Mouse (Mus musculus): ENCODE data around the gene Kctd17.

Kctd17 gene

DNA sequence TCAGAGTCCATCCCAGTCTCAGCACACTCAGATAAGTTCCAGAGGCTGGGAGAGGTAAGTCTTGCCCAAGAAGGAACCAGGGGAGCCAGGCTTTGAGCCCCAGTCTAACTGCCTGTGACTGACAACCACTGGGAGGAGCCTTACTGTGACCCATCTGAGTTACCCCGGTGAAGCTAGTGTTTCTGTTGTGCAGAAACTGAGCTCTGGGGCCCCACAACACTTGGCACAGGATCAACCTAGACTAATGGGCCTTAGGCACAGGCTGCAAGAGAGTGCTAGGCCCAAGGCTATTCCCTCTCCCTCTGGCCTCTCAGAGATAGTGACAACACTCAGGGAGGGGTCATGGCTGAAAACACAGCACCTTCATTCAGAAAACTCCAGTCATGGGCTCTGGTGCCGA, 22.8 kb downstream of the Kctd17 start:
- ChIA-PET CTCF (interaction anchor here in 2 of 4 experiments (0.7 kb wide), 2 partner anchors 131 to 227 kb away, joined by 3 to 4 read pairs; no protein-coding TSS in a partner anchor), POLR2A (interaction anchor here in 2 of 4 experiments (0.7 to 1.3 kb wide), 3 partner anchors 63 to 131 kb away, joined by 3 read pairs; no protein-coding TSS in a partner anchor)

DNA sequence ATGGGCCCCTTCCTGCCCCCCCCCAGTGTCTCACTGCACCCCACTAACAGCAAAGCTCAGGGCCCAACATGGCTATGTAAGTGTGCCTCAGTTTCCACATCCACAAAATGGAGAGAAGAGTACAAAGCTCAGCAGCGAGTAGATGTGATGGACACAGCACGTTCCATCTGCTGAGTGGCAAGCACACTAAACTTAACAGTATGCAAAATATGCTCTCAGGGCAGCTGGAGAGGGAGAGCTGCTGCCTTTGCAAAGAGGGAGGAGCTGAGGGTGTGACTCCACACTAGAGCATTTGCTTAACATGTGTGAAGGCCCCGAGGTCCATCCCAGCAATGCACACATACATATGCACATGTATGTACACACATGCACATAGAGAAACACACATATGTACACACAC, 24.6 kb downstream of the Kctd17 start:
- CTCF ChIA-PET = interaction anchor here in 3 of 4 experiments (0.5 to 0.7 kb wide), 5 partner anchors 95 to 264 kb away, joined by 3 to 6 read pairs (median 4); no protein-coding TSS in a partner anchor
- POLR2A ChIA-PET = interaction anchor here in 1 of 4 experiments (1.1 kb wide), 1 partner anchor 47 kb away, joined by 3 read pairs; the partner anchor contains the start of gene Mpst

DNA sequence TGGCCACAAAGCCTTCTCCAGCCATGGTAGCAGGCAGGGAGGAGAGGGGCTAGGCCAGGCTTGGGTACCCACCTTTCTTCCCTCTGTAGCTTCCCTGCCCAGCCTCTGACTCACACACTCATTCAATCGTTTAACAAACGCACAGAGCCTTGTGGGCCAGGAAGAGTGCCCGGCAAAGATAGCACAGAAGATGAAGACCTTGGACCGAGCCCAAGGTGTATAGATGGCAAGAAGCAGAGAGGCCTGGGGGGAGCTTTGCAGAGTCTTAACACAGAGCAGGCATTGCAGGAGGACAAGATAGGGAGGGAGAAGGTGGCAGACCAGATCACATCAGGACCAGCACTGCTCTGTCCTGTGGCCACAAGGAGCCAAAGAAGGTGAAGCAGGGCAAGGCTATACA, 26.8 kb downstream of the Kctd17 start:
- ChIA-PET POLR2A (no interaction called here), CTCF (no interaction called here)

DNA sequence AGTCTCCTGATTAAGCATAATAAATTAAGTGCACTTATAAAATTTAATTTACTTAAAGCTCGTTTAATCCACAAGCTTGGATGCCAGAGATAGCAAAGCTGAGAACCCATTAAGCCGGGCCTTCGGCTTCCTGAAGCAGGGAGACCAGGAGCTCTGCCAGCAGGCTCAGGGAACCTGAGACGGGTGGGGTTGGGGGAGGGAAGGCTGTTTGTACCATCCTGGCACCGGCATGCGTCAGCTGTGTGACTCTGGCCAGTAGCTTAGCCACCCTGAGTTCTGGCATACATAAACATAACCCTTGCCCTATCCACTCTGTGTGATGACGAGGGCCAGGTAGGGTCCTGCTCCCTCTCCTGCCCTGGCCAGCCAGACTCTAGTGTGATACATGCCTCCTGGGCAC, 27.7 kb downstream of the Kctd17 start:
- CTCF ChIA-PET = interaction anchor here in 2 of 4 experiments (0.7 to 1.7 kb wide), 2 partner anchors 8 to 87 kb away, joined by 3 to 15 read pairs; no protein-coding TSS in a partner anchor
- POLR2A ChIA-PET = interaction anchor here in 1 of 4 experiments (0.6 to 1.2 kb wide), 2 partner anchors 8 to 589 kb away, joined by 4 read pairs; no protein-coding TSS in a partner anchor

DNA sequence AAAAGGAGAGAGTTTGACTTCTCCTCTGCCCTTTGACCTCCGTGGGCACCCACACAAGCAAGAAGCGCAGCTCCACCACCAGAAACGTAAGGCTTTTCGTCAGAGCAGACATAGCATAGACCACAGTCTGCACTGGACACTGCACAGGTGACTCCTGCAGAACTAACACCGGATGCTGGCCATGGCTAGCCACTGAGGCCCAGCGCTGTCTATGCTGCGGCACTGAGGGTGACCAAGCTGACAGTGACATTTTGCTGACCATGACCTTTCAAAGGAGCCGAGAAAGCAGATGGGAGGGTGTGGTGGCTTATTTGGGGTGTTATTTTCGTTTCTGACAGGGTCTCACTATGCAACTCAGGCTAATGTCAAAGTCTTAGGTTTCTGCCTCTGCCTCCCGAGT, 28.8 kb downstream of the Kctd17 start:
- POLR2A ChIA-PET = interaction anchor here in 1 of 4 experiments (0.6 to 1.2 kb wide), 2 partner anchors 9 to 297 kb away, joined by 3 to 4 read pairs; no protein-coding TSS in a partner anchor
- CTCF ChIA-PET = interaction anchor here in 2 of 4 experiments (0.7 to 1.7 kb wide), 2 partner anchors 9 kb away, joined by 3 to 15 read pairs; no protein-coding TSS in a partner anchor

- CTCF ChIA-PET = interaction anchor here in 2 of 4 experiments (0.6 to 0.9 kb wide), 3 partner anchors 14 to 501 kb away, joined by 3 to 4 read pairs (median 3); no protein-coding TSS in a partner anchor
- POLR2A ChIA-PET = no interaction called here
These were observed 34.6 kb downstream of the Kctd17 start for GRCm38 (mm10) chr15:78462981-78463380.

- CTCF ChIA-PET = interaction anchor here (0.6 to 1.2 kb wide), 6 partner anchors 18 to 277 kb away, joined by 3 to 7 read pairs (median 3); no protein-coding TSS in a partner anchor
- POLR2A ChIA-PET = interaction anchor here in 1 of 4 experiments (0.6 kb wide), 1 partner anchor 46 kb away, joined by 4 read pairs; no protein-coding TSS in a partner anchor
These were observed 38.4 kb downstream of the Kctd17 start for GRCm38 (mm10) chr15:78466809-78467208.

DNA sequence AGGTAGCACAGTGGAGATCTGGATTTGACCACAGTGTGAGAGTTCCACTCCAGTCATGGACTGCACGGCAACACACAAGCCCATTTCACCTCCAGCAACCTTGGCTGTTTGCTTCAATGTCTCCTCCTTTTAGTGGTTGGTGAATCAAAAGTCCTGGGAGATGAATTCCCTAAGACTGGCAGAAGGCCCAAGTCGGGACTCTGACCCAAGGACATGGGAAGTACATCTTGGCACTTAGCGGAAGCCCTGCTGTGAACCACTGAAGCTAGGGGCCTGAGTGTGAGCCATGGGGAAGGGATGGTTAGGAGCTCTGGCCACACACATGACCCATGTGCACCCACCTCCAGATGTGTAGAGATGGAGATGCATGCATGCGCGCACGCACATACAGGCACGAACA, 39.2 kb downstream of the Kctd17 start:
- ChIA-PET POLR2A (no interaction called here), CTCF (interaction anchor here in 2 of 4 experiments (0.7 to 1.2 kb wide), 3 partner anchors 20 to 114 kb away, joined by 3 to 7 read pairs (median 4); no protein-coding TSS in a partner anchor)

GRCm38 (mm10) chr15:78468379-78468937, 40.1 kb downstream of the Kctd17 start, which contains the start of gene Tmprss6:
Gene Tmprss6 (minus strand): TSS chr15:78468634.
- CTCF ChIA-PET = interaction anchor here in 1 of 4 experiments (1.2 kb wide), 1 partner anchor 21 kb away, joined by 3 read pairs; no protein-coding TSS in a partner anchor
- POLR2A ChIA-PET = interaction anchor here in 1 of 4 experiments (0.7 kb wide), 1 partner anchor 326 kb away, joined by 3 read pairs; no protein-coding TSS in a partner anchor

- POLR2A ChIA-PET = interaction anchor here in 1 of 4 experiments (0.6 kb wide), 1 partner anchor 625 kb away, joined by 4 read pairs; no protein-coding TSS in a partner anchor
- CTCF ChIA-PET = interaction anchor here in 2 of 4 experiments (0.6 to 1.0 kb wide), 2 partner anchors 23 to 457 kb away, joined by 4 read pairs; no protein-coding TSS in a partner anchor
These were observed 42.3 kb downstream of the Kctd17 start for GRCm38 (mm10) chr15:78470495-78471276.

- CTCF ChIA-PET = interaction anchor here in 3 of 4 experiments (0.5 to 1.6 kb wide), 3 partner anchors 24 to 112 kb away, joined by 3 to 4 read pairs (median 3); no protein-coding TSS in a partner anchor
These were observed 43.5 kb downstream of the Kctd17 start for GRCm38 (mm10) chr15:78471902-78472301.

GRCm38 (mm10) chr15:78473442-78473841, 45.1 kb downstream of the Kctd17 start:
- ChIA-PET CTCF (interaction anchor here in 2 of 4 experiments (0.5 to 1.6 kb wide), 2 partner anchors 26 to 361 kb away, joined by 3 to 4 read pairs; no protein-coding TSS in a partner anchor), POLR2A (no interaction called here)

More at GRCm38 (mm10) chr15:78471902-78472301, 43.5 kb downstream of the Kctd17 start:
- POLR2A ChIA-PET = interaction anchor here in 1 of 4 experiments (0.5 to 0.6 kb wide), 2 partner anchors 102 to 624 kb away, joined by 3 to 4 read pairs; no protein-coding TSS in a partner anchor

DNA sequence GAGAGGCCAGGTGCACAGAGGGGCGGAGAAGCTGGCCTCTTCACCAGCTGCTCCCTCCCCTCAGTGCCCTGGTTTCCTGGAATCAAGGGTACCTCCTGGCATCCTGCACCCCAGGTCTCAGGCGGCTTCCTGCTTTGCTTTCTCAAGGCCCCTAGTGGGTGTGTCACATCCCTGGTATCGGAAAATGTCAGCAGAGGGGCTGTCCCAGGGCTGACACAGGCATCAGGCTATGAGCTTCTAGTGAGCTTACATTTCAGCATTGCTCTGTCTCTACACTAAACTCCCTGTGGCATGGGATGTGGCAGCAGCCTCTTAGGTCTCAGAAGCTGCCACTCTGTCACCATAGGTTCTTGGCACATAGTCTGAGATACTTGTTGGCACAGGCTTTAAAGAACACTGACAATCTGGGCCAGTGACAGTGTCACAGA, 47.3 kb downstream of the Kctd17 start:
- ChIA-PET POLR2A (no interaction called here), CTCF (interaction anchor here in 3 of 4 experiments (0.6 to 1.3 kb wide), 5 partner anchors 13 to 155 kb away, joined by 3 read pairs; no protein-coding TSS in a partner anchor)

DNA sequence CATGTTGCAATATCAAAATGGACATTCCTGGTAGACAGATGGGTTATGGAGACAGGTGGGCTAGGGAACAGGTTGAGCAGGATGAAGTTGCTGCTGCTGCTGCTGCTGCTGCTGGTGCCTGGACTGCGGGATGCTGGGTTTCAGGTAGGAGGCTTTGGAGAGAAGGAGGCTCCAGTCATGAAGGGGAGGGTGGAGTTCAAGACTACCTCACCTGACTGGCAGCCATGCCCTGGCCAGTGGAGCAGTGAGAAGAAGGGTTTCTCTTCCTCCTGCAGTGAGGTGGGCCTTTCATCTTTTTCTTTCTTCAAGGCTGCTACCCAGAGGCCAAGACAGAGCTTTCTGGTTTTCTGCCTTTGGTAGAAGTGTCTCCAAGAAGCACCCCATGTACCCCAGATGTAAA, 48.5 kb downstream of the Kctd17 start:
- ChIA-PET POLR2A (no interaction called here), CTCF (interaction anchor here in 1 of 4 experiments (0.7 kb wide), 1 partner anchor 844 kb away, joined by 3 read pairs; no protein-coding TSS in a partner anchor)

DNA sequence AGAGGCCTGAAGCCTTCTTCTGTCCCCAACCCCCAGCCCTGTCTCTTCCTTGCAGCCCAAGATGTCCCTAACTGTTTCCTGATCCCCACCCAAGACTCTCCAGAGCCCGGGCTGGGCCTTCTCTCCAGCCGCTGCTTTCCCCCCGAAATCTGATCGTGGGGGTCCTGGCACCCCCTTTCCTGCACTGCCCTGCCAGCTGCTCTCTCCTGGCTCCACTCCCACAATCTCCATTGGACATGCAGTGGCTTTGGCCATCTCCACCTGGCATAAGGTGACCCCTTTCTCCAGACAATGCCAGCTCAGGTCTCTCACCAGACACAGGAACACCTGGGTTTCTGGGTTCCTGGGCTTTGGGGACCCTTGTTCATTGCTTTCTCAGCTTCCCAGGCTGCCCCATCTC, 49.7 kb downstream of the Kctd17 start:
- ChIA-PET POLR2A (interaction anchor here in 1 of 4 experiments (1.0 kb wide), 1 partner anchor 11 kb away, joined by 3 read pairs; no protein-coding TSS in a partner anchor), CTCF (interaction anchor here in 1 of 4 experiments (0.6 kb wide), 1 partner anchor 1724 kb away, joined by 14 read pairs; no protein-coding TSS in a partner anchor)

DNA sequence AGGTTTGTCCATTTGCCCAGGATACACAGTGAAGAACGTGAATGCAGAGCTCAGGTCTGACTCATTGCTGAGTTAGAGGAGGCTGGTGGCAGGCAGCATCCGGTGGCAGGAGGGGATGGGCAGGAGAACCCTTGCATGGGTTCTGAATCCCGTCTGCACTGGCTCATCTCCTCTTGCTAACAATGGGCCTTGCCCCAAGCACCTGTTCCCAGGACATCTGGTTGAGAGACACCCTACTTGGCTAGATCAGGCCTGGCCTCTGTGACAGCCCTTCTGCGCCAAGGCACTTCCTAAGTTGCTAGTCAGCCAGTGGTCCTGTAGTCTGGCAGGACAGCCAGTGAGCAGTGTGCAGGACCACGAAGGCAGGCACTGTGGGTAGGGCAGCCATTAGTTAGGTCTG, 51.1 kb downstream of the Kctd17 start:
- CTCF ChIA-PET = interaction anchor here in 1 of 4 experiments (0.6 kb wide), 1 partner anchor 102 kb away, joined by 3 read pairs; no protein-coding TSS in a partner anchor
- POLR2A ChIA-PET = no interaction called here

GRCm38 (mm10) chr15:78480111-78480510, 51.7 kb downstream of the Kctd17 start:
- CTCF ChIA-PET = interaction anchor here in 3 of 4 experiments (0.6 to 1.2 kb wide), 5 partner anchors 32 to 817 kb away, joined by 3 to 4 read pairs (median 4); no protein-coding TSS in a partner anchor
- POLR2A ChIA-PET = interaction anchor here in 2 of 4 experiments (0.7 to 1.4 kb wide), 2 partner anchors 74 to 240 kb away, joined by 3 to 4 read pairs; partner anchors contain the start of gene Mpst (in 1 of the 2)

GRCm38 (mm10) chr15:78480991-78481390, 52.6 kb downstream of the Kctd17 start:
- POLR2A ChIA-PET = interaction anchor here in 1 of 4 experiments (1.1 to 1.4 kb wide), 2 partner anchors 16 to 75 kb away, joined by 3 to 4 read pairs; partner anchors contain the start of gene Mpst
- CTCF ChIA-PET = interaction anchor here in 3 of 4 experiments (0.6 to 1.2 kb wide), 6 partner anchors 13 to 550 kb away, joined by 3 to 4 read pairs (median 3); partner anchors contain the start of gene Elfn2 (in 1 of the 3)

Measured in embryonic stem cell, embryonic (primary cell).